Mouse (Mus musculus) G1E (cell line): ENCODE results near the gene Scel.

ENCODE experiments used
- CTCF ChIP-seq: IDR thresholded peaks from 2 replicates; pipeline ENCODE4 v1.5.1; 2012; ENCODE audit warnings: low read depth, low read length, inconsistent platforms, mixed read lengths
- GATA1 ChIP-seq: IDR thresholded peaks from 2 replicates; pipeline ENCODE4 v1.6.1; 2012; ENCODE audit warnings: borderline replicate concordance, low read length, inconsistent platforms, mixed read lengths
- TAL1 ChIP-seq: conservative IDR thresholded peaks from 2 replicates; pipeline ENCODE4 v1.6.1; 2012; ENCODE audit warnings: low read depth, low read length, inconsistent platforms, mixed read lengths

DNA sequence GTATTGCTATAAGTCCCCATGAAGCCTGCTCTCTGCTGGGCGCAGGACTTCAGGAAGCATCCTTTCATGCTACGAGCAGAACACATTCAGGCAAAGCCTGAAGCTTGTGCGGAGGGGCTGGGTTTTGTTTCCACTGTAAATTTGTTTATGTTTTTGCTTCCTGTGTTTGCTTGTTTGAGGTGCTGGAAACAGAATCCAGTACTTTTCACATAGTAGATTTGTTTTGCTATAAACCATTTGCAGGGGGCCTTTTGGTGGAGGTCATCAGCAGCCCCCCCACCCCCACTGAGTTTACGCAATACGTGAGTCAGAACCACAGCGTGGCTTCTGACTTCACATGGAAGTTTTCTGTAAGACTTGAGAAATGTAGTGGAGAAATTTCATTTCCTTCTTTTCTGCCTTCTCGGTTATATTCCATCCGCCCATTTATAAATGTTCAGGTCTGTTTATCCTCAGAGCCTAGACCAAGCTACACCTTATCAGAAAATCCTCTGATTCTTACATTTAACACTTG, 22.4 kb downstream of the Scel start:
- no peak for TF ChIP-seq GATA1
- no peak for TF ChIP-seq CTCF
- no peak for TF ChIP-seq TAL1
